Mouse (Mus musculus) kidney, adult 2 months (tissue): ENCODE measurements at regions not wholly inside any gene's neighbourhood (a gene's known extent, or its start where the extent isn't known, plus 50 kb on each side); places are given as distances from the start of the nearest gene placed in this dataset.
"Not testable (repeated sequence)": the region's sequence is repeated elsewhere in the genome, so short reads cannot be mapped to it uniquely, and the experiment has no call there.

Experiments used
- DNase-seq: peaks from one replicate; pipeline ENCODE4 v3.0.0; 2021
- H3K27ac ChIP-seq: fragments of 200-500 bp; 2 replicates; pipeline ENCODE4 v1.5.1; 2012; ENCODE audit warnings: low read depth, low read length, control low read depth, inconsistent platforms; ENCODE audit not compliant: insufficient read depth
- H3K27me3 ChIP-seq: fragments of 200-500 bp; replicated peaks from 2 replicates; pipeline ENCODE4 v1.6.1; 2012; ENCODE audit warnings: mild to moderate bottlenecking, moderate library complexity, low read length, inconsistent platforms; ENCODE audit not compliant: control insufficient read depth, insufficient read depth
- H3K36me3 ChIP-seq: fragments of 200-500 bp; 2 replicates; pipeline ENCODE4 v1.6.1; 2012; ENCODE audit warnings: mild to moderate bottlenecking, moderate library complexity, low read length, inconsistent platforms; ENCODE audit not compliant: control insufficient read depth, insufficient read depth
- H3K4me1 ChIP-seq: fragments of 200-500 bp; 2 replicates; pipeline ENCODE4 v1.6.1; 2011; ENCODE audit warnings: low read length; ENCODE audit not compliant: control insufficient read depth, insufficient read depth
- H3K4me3 ChIP-seq: fragments of 200-500 bp; 2 replicates; pipeline ENCODE4 v1.5.1; 2011; ENCODE audit warnings: mild to moderate bottlenecking, low read depth, low read length, control low read depth; ENCODE audit not compliant: insufficient read depth
- CTCF ChIP-seq: fragments of 200-500 bp; conservative IDR thresholded peaks from 2 replicates; pipeline ENCODE4 v1.5.1; 2011; ENCODE audit warnings: low read depth, mild to moderate bottlenecking, control low read depth, low read length, moderate library complexity, mixed read lengths; ENCODE audit not compliant: insufficient read depth, insufficient read length
- POLR2A ChIP-seq: fragments of 200-500 bp; IDR thresholded peaks from one replicate; pipeline ENCODE4 v1.6.1; 2011; ENCODE audit warnings: low read depth, low read length, control low read depth
- WGBS: fragments of 180-500 bp; shearing (Covaris S2); methylation state at CpG from one replicate; pipeline ENCODE4 v1.1.7; 2018; 5-methylcytosine and 5-hydroxymethylcytosine counted together

DNA sequence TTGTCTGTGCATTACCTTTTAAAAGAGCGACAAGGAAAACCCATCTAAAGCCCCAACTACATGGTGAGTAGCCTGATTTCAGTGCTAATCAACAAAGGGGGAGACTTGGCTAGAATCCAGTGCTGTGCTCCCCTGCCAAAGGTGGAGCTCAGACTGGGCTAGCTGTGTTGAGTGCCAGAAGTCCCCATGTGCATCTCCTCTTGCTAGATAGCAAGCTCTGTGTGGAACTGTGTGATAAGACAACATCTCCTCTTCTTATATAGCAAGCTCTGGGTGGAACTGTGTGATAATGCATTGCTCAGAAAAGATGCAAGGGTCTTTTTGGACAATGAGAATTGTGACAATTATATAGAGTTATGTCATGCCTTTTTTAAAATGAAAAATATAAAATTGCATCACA, 741.4 kb downstream of the Adam6a start:
- WGBS = 73% methylated on average over 1 of the region's 1 CpGs
- no peaks in the 10 kb centered on the region for H3K27me3 ChIP-seq
- no peak overlapping the region for H3K27ac ChIP-seq
- H3K4me3 ChIP-seq = no peak overlapping the region
- H3K4me1 ChIP-seq = no peaks in the 10 kb centered on the region
- no peak for DNase-seq
- no peak for TF ChIP-seq POLR2A
- TF ChIP-seq CTCF = no peak
- no peaks in the 10 kb centered on the region for H3K36me3 ChIP-seq

DNA sequence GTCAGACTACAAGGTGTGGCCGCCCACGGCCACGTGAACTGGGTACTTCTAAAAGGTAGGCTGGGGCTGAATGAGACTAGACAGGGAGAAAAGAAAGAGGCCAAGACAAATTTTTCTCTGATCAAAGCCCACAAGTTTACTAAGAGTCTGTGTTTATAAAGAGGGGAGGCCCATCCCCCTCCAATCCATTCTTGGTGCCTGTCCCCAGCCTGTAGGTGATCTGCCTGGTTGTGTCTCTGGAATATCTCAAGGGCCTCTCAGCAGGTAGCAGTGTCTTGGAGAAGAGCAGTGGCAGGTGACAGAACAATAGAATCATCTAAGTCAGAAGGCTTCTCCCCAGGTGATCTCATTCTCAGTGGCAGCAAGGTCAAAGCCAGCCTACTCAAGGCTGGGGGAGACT, 743.3 kb downstream of the Adam6a start:
- H3K4me1 ChIP-seq = no peaks in the 10 kb centered on the region
- DNase-seq = no peak
- WGBS = 82% methylated on average over 3 of the region's 3 CpGs
- no peaks in the 10 kb centered on the region for H3K36me3 ChIP-seq
- H3K27me3 ChIP-seq = no peaks in the 10 kb centered on the region
- no peak overlapping the region for H3K27ac ChIP-seq
- TF ChIP-seq CTCF (no peak), POLR2A (no peak)
- H3K4me3 ChIP-seq = no peak overlapping the region

DNA sequence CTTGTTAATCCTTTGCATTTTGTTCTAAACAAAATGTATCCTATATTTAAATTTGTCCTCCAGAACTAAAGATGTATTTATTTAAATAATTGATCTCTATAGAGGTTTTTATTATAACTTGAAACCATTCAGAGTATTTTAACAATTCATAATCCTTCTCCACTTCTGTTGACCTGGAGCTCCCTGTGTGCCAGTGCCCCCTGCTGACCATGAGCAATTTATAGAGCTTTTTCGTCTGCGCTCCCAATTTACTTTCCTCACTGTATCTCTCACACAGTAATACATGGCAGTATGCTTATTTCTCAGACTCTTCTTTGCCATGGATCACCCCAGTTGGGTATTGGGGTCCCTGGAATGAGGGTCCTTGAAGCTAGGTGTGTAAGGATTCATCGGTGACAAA, 747.4 kb downstream of the Adam6a start:
- no peak overlapping the region for H3K27ac ChIP-seq
- no peak for DNase-seq
- 79% methylated on average over 3 of the region's 3 CpGs for WGBS
- H3K4me3 ChIP-seq = no peak overlapping the region
- TF ChIP-seq CTCF = no peak
- no peak for TF ChIP-seq POLR2A
- no peaks in the 10 kb centered on the region for H3K36me3 ChIP-seq
- H3K27me3 ChIP-seq = no peaks in the 10 kb centered on the region
- no peaks in the 10 kb centered on the region for H3K4me1 ChIP-seq

DNA sequence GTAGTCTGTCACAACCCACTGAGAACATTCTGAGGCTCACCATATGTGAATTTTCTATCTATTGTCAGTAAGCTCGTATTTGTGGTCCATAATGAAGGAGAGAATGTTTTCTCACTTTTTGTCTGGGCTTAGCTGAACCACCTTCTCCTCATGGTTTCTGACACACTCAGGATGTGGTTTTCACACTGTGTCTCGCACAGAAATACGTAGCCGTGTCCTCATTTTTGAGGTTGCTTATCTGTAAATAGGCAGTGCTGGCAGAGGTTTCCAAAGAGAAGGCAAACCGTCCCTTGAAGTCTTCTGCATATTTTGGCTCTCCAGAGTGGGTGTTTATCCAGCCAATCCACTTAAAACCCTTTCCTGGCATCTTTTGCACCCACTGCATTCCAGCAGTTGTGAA, 756.1 kb downstream of the Adam6a start:
- H3K4me1 ChIP-seq = no peaks in the 10 kb centered on the region
- WGBS = 73% methylated on average over 5 of the region's 5 CpGs
- no peak overlapping the region for H3K27ac ChIP-seq
- no peaks in the 10 kb centered on the region for H3K36me3 ChIP-seq
- no peak for DNase-seq
- TF ChIP-seq POLR2A (no peak), CTCF (no peak)
- no peaks in the 10 kb centered on the region for H3K27me3 ChIP-seq
- H3K4me3 ChIP-seq = no peak overlapping the region

DNA sequence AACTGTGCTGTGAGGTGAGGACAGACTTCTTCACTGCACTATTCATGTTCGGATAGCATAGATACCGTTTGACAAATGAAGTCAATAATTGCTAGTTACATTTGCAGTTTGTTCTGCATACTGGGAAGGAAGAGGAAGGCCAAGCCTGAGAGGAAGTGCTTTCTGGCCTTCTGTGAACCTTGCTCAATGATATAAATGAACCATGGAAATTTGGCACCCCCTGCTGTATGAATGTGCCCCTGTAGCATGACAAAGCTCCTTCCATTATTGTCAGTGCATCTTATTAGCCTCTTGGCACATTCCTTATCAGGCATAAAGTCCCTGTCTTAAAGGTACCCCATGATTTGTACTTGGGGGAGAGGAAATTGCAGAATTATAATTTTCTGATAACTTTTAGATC, 758.0 kb downstream of the Adam6a start:
- Histone ChIP-seq H3K27me3 (no peaks in the 10 kb centered on the region), H3K36me3 (no peaks in the 10 kb centered on the region), H3K4me1 (no peaks in the 10 kb centered on the region), H3K27ac (no peak overlapping the region), H3K4me3 (no peak overlapping the region)
- no peak for DNase-seq
- WGBS = 83% methylated on average over 2 of the region's 2 CpGs
- TF ChIP-seq POLR2A (no peak), CTCF (no peak)

DNA sequence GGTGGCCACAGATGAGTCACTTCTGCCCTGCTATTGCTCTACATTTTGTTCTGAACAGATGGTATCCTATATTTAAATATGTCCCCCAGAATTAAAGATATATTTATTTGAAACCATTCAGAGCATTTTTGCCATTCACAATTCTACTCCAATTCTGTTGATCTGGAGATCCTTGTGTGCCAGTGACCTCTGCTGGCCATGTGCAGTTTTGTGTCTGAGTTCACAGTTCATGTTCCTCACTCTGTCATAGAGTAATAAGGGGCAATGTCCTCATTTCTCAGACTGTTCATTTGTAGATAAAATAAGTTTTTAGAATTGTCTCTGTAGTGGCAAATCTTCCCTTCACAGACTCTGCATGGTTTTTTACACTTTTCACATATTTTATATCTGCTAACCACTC, 788.8 kb downstream of the Adam6a start:
- no peak overlapping the region for H3K27ac ChIP-seq
- H3K36me3 ChIP-seq = no peaks in the 10 kb centered on the region
- no peak overlapping the region for H3K4me3 ChIP-seq
- H3K4me1 ChIP-seq = no peaks in the 10 kb centered on the region
- TF ChIP-seq POLR2A = no peak
- TF ChIP-seq CTCF = peak; percentile 29; the same call in 1 of the 2 replicates
- H3K27me3 ChIP-seq = no peaks in the 10 kb centered on the region
- peak; percentile 13 for DNase-seq

DNA sequence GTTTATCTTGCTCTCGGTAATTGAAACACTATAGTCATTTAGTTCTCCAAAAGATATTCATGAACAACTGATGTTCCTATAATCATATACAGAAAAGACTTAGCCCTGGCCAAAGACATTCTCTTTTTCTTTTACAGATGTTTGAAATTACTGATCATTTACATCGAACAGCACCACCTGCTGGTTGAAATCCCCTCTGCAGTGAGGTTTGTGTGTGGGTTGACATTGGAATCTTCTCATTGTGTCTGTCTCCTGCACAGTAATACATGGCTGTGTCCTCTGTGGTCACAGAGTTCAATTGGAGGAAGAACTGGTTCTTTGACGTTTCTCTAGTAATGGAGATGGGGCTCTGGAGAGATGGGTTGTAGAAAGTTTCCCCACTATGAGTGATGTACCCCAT, 822.6 kb downstream of the Adam6a start:
- DNase-seq = no peak
- 52% methylated on average over 3 of the region's 3 CpGs for WGBS
- Histone ChIP-seq H3K4me1 (no peaks in the 10 kb centered on the region), H3K27me3 (no peaks in the 10 kb centered on the region), H3K4me3 (no peak overlapping the region), H3K36me3 (no peaks in the 10 kb centered on the region), H3K27ac (no peak overlapping the region)
- TF ChIP-seq POLR2A (no peak), CTCF (0 out of 2 replicates have a peak, but pooled peaks have one; percentile 4)

DNA sequence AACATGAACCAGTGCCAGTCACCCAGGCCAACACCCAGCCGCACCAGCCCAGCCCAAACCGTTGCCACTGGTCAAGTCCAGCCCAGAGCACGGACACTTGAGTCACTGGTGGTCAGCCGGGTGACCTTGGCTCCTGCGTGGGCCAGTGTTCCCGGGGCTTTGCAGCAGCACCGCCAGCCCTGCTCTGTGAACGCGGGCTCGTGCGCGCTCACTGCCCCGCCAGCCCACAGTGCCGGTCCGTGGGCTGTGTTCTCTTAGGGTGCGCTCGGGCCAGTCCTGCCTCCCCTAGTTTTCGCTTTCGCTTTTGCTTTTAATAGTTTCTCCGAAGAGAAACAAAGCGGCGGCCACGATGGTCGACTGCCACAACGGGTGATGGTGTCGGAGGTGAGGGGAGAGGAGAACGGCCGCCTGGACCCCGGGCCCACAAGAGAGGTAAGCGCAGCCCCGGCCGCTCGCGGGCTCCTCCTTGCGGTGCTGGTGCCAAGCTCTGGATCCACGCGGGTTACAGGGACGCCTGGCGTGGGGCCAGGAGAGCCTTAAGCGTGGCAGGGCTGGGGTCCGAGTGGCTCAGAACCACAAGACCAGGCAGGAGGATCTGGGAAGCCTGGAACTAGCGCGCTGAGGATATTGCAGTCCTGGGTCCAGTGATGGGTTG, 835.1 kb downstream of the Adam6a start:
- peak overlapping the region; percentile 48 for H3K4me3 ChIP-seq
- not testable (repeated sequence) for H3K27me3 ChIP-seq, H3K4me1 ChIP-seq, H3K27ac ChIP-seq, H3K36me3 ChIP-seq
- 22% methylated on average over 40 of the region's 43 CpGs for WGBS
- DNase-seq = peak; percentile 20
